Mouse (Mus musculus): ENCODE measurements around the gene Tal1.

Tal1 gene

DNA sequence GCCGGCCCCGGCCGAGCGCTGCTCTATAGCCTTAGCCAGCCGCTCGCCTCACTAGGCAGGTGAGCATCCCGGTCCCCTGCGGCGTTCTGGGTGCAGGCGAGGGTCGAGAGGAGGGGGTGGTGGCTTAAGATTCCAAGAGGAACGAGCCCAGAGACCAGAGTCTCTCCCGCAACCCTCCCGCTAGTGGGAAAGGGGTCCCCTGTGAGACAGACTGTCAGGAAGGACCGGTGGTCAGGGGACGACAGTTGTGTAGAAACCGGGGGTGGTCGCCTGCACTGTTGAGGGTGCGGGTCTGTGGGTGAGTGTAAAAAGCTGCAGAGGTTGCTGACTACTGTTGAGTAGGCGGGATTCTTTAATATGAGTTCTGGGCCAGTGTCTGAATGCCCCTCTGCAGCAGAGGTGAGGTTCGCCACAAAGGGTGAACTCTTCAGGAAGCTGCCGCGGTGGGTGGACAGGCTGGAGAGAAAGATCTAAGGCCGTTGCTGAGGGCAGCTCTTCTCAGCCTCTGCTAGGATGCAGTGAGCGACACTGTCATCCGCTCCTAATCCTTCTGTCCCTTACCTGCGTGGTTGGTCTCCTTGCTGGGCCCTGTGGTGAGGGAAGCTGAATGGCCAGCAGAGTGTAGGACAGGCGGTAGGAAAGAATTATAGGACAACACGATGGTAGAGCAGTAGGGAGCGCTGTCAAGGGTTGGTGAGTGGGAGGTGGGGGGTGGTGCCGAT, 7.5 kb downstream of the Tal1 start:
- DNase-seq (ENCODE audit: extremely low spot score, low spot score), result peak; percentile 36

DNA sequence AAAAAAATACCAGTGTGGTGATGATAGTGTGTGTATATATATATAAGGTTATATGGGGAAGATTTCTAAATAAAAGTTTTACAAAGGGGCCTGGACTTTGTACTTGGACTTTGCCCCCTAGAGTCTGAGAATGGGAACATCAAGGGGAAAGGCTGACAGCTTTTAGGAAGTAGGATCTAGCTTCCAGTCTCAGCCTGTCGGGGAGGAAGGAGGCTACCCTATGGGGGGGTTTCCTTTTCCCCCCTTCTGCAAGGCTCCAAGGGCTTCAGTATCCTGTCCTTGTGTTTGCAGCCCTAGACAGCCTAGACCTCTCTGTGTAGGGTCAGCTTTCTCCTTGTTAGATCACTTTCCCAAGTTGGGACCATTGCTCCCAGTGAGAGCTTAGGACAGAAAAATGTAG, 15.4 kb downstream of the Tal1 start:
- no peak for DNase-seq (ENCODE audit: extremely low spot score, low spot score)

GRCm38 (mm10) chr4:115074789-115075188, 18.6 kb downstream of the Tal1 start:
- no peak for DNase-seq (ENCODE audit: extremely low spot score, low spot score)

- no peak for DNase-seq (ENCODE audit: extremely low spot score, low spot score)
These were observed 19.1 kb downstream of the Tal1 start for GRCm38 (mm10) chr4:115075204-115075915.

DNA sequence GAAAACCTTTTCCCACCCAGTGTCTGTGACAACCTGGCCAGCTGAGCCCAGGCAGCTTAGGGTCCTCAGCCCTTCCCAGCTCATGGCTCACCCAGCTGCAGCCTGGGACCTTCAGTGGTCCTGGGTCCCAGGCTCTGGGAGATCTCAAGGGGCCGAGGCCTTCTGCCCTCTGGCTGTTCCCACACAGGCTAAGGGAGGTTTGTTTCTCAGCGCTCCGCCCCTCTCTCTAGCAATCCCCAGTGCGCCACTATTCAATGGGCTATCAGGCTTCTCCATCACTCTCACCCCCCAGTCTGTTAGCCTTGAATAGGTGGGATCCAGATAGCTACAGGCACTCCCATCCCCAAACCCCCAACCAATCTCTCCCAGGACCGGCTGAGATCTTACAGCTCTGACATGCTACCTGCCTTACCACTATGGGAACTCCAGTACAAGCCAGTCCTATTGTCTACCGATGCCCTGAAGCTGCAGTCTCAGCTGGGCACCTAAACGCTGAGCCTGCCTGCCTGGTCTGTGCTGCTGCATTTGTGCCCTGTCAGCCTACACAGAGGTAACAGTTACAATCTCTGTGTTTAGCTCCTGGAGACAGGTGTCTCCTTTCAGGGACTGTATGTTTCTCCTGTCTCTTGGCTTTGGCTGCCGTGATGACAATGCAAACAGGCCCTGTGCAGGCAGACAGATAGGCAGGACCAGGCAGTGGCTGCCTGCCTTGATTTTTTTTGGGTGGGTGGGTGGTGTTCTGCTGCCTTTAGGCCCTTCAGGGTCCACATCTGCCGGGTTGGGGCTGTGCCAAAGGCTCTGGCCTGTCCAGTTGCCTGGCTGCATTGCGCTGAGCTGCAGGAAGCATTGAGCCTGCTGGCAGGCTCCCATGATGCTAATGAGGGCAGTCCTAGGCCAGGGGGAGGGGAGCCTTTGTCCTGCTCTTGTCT, 22.9 kb downstream of the Tal1 start:
- peak; percentile 52 for DNase-seq (ENCODE audit: extremely low spot score, low spot score)

- DNase-seq (ENCODE audit: extremely low spot score, low spot score), result no peak
These were observed 23.7 kb downstream of the Tal1 start for GRCm38 (mm10) chr4:115079821-115080349.

GRCm38 (mm10) chr4:115083031-115083430, 26.8 kb downstream of the Tal1 start:
- DNase-seq (ENCODE audit: extremely low spot score, low spot score), result no peak

- peak; percentile 73 for DNase-seq (ENCODE audit: extremely low spot score, low spot score)
These were observed 29.4 kb downstream of the Tal1 start for GRCm38 (mm10) chr4:115085522-115086095.

DNA sequence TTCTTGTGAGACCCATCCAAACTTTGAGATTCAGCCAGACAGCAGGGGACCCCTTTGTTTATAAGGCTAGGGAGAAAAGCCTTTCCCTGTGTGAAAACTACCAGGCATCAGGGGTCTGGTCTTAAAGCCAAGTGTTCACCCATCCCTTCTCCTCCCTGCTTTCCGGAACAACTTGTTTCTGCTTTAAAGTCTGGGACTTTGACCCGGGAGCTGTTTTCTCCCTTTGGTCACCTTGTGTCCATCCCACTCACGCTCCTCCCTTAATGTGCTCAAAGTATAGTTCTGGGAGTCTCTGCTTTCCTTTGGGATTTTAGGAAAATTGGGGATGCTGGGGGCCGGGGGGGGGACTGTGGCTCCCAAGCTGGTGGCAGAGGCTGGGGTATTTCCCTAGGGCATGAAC, 30.0 kb downstream of the Tal1 start:
- DNase-seq (ENCODE audit: extremely low spot score, low spot score), result no peak

- DNase-seq (ENCODE audit: extremely low spot score, low spot score), result no peak
These were observed 30.7 kb downstream of the Tal1 start for GRCm38 (mm10) chr4:115086763-115087415.

GRCm38 (mm10) chr4:115088611-115089338, 32.5 kb downstream of the Tal1 start, which contains the start of gene Pdzk1ip1:
TSS of gene Pdzk1ip1 (plus strand) at chr4:115088708.
- no peak for DNase-seq (ENCODE audit: extremely low spot score, low spot score)

- DNase-seq (ENCODE audit: extremely low spot score, low spot score), result no peak
These were observed 34.4 kb downstream of the Tal1 start for GRCm38 (mm10) chr4:115090592-115090991.

DNA sequence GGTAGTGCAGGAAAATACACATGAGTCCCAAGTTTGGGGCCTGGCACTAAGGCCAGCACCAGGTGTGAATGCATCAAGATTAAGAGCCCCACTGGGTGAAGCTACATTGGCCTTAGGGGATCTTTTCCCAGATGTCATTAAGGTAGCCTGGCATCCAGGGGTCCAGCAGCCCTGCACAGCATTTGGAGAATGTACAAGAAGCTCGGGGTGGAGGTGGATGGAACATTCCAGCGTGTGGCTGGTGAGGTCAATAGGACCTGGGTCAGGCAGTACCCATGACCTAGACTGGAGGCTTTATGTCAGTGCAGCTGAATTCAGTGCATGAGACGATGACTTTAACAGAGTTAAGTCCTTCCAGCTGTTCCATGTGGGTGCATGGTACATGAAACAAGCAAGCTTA, 35.6 kb downstream of the Tal1 start:
- no peak for DNase-seq (ENCODE audit: extremely low spot score, low spot score)

DNA sequence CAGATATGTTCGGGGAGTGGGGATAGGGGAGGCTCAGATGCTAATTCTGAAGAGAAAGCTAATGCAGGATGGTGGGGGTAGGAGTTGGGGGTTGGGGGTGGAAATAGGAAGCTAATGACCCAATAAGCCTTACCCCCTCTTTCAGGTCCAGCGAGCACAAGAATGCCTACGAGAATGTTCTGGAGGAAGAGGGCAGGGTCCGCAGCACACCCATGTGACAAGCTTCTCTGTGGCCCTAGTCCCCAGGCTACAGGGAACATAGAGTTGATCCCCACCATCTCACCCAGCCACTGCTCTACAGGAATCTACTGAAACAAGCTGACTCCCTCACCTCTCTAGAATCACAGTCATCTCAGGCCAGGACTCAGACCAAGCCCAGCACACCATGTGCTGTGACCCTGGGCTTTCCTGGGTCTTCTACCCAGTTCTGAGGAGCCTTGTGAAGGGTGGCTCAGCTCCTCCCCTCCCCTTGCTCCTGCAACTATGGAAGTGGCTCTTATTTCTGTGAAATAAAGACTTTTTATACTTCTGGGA, 37.2 kb downstream of the Tal1 start:
- no peak for DNase-seq (ENCODE audit: extremely low spot score, low spot score)

GRCm38 (mm10) chr4:115094056-115094455, 37.8 kb downstream of the Tal1 start:
- no peak for DNase-seq (ENCODE audit: extremely low spot score, low spot score)

GRCm38 (mm10) chr4:115095671-115096434, 39.6 kb downstream of the Tal1 start:
- DNase-seq (ENCODE audit: extremely low spot score, low spot score), result peak; percentile 61

DNA sequence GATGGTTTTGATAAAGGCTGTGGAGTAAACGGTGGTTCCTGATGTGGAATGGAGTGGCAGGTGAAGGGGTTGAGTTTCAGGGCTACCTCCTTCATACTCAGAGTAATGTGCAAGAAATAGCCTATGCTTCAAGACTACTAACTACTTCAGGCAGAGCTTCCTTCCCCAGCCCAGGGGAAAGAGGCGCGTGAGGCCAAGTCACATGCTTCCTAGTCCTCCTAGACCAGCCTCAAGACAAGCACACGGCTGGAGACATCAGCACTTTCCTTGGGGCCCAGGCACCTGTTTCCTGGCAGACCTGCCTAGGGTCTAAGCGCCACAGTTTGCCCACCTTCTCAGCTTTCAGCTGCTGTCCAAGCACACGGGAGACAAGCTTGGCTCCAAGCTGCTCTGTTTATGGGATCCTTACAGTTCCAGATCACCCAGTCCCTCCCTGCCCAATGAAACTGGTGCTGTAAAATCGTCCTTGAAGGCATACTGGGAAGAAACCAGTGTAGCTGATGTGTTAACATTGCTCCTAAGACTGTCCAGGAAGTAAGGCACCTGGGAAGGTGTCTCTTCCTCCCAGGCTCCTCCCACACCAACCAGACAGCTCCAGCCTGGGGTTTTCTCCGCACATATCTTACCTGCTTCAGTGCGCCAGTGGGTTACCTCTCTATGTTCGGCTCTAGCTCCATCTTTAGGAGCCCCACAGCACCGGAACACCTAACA, 40.4 kb downstream of the Tal1 start:
- peak; percentile 17 for DNase-seq (ENCODE audit: extremely low spot score, low spot score)

GRCm38 (mm10) chr4:115097146-115097496, 40.9 kb downstream of the Tal1 start:
- peak; percentile 47 for DNase-seq (ENCODE audit: extremely low spot score, low spot score)
